ENCODE assay signal across 18 mouse cellular contexts in the genomic region with DNA sequence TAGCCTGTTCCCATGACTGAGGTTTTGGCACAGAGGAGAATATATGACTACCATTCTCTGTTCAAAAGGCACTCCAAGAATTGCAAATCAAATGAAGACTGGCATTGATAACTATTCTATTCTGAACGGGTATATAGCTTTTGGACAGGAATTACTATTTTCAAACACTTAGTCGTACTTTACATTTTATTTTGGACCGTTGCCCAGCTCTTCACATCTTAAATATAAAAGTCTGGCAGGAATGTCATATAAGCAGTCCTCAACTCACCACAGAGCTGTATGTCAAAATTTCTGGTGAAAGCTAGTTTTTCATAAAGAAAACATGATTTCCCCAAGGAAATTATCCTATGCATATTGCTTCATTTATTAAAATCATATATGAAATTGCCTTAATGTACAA.
"Had no signal": no experiment of that assay in that cellular context is flagged by ENCODE, and none has a peak within 500 bp of the region (broad histone marks: within the 10 kb centered on the region; RNA-seq: fewer than 3 reads in every experiment).

No protein-coding gene starts in this region.

- H3K4me3 ChIP-seq: layer of hippocampus, adult 2 months; left cerebral cortex, adult 2 months; limb, embryonic 12.5 days; liver, embryonic 12.5 days; liver, embryonic 15.5 days; midbrain, embryonic 12.5 days; myocyte; neural tube, embryonic 13.5 days had no signal

- H3K9me3 ChIP-seq: limb, embryonic 12.5 days; liver, embryonic 12.5 days; liver, embryonic 15.5 days; midbrain, embryonic 12.5 days; neural tube, embryonic 13.5 days had no signal

- H3K4me1 ChIP-seq: limb, embryonic 12.5 days; liver, embryonic 12.5 days; liver, embryonic 15.5 days; midbrain, embryonic 12.5 days; neural tube, embryonic 13.5 days had no signal

- DNase-seq: kidney, adult 2 months; kidney, postnatal 25 days; layer of hippocampus, adult 9-11 months; liver; lung, adult 18-20 months; thymus, postnatal 25 days had no signal

- ATAC-seq: liver, embryonic 12.5 days; midbrain, embryonic 16.5 days had no signal

- H3K27ac ChIP-seq: kidney, postnatal 0 days; layer of hippocampus, adult 2 months; left cerebral cortex, adult 2 months; limb, embryonic 12.5 days; liver, embryonic 12.5 days; liver, embryonic 15.5 days; macrophage; midbrain, embryonic 12.5 days; neural tube, embryonic 13.5 days; stomach, postnatal 0 days had no signal

- H3K36me3 ChIP-seq: limb, embryonic 12.5 days; liver, embryonic 12.5 days; liver, embryonic 15.5 days; midbrain, embryonic 12.5 days; neural tube, embryonic 13.5 days had no signal

- H3K4me2 ChIP-seq: limb, embryonic 12.5 days; liver, embryonic 12.5 days; liver, embryonic 15.5 days; midbrain, embryonic 12.5 days; neural tube, embryonic 13.5 days had no signal

- H3K9ac ChIP-seq: limb, embryonic 12.5 days; liver, embryonic 12.5 days; liver, embryonic 15.5 days; midbrain, embryonic 12.5 days; neural tube, embryonic 13.5 days had no signal

- H3K27me3 ChIP-seq: limb, embryonic 12.5 days; liver, embryonic 12.5 days; liver, embryonic 15.5 days; midbrain, embryonic 12.5 days; neural tube, embryonic 13.5 days had no signal
